Mouse (Mus musculus) embryonic facial prominence, embryonic 15.5 days (tissue): Measurements from ENCODE around the gene Rnf38. TPM values are rescaled to one million over a fixed set of nuclear protein-coding genes. Genes with fewer than 3 reads are reported as not detected.
A peak's percentile ranks its signal among the peaks of the same experiment; 100 is the strongest.

Experiments used
- ATAC-seq: fragments of 200-750 bp; cut with Nextera tagmentation; 2 replicates; pipeline ENCODE4 v1.8.0; 2017; ENCODE audit warnings: low read depth, moderate TSS enrichment; ENCODE audit not compliant: insufficient number of reproducible peaks, low FRiP score, low TSS enrichment
- H3K27ac ChIP-seq: fragments of 300-500 bp; sonication (generic); replicated peaks from 2 replicates; pipeline ENCODE4 v1.5.1; 2015; ENCODE audit warnings: mild to moderate bottlenecking, inconsistent platforms
- H3K27me3 ChIP-seq: fragments of 300-500 bp; sonication (generic); 2 replicates; pipeline ENCODE4 v1.6.1; 2015; ENCODE audit warnings: inconsistent platforms
- H3K36me3 ChIP-seq: fragments of 300-500 bp; sonication (generic); 2 replicates; pipeline ENCODE4 v1.6.1; 2015; ENCODE audit warnings: mild to moderate bottlenecking, inconsistent platforms
- H3K4me1 ChIP-seq: fragments of 300-500 bp; sonication (generic); 2 replicates; pipeline ENCODE4 v1.6.1; 2015; ENCODE audit warnings: inconsistent platforms
- H3K4me2 ChIP-seq: fragments of 300-500 bp; sonication (generic); replicated peaks from 2 replicates; pipeline ENCODE4 v1.6.1; 2015; ENCODE audit warnings: mild to moderate bottlenecking, inconsistent platforms
- H3K4me3 ChIP-seq: fragments of 300-500 bp; sonication (generic); replicated peaks from 2 replicates; pipeline ENCODE4 v1.5.1; 2015; ENCODE audit warnings: mild to moderate bottlenecking, inconsistent platforms
- H3K9ac ChIP-seq: fragments of 300-500 bp; sonication (generic); 2 replicates; pipeline ENCODE4 v1.6.1; 2015; ENCODE audit warnings: inconsistent platforms
- H3K9me3 ChIP-seq: fragments of 300-500 bp; sonication (generic); replicated peaks from 2 replicates; pipeline ENCODE4 v1.6.1; 2016; ENCODE audit warnings: inconsistent platforms
- WGBS: fragments of 180-500 bp; shearing (Covaris S2); methylation state at CpG from one replicate; pipeline ENCODE4 v1.1.7; 2015; 5-methylcytosine and 5-hydroxymethylcytosine counted together
- polyA plus RNA-seq: library from polyadenylated mRNA; unstranded; fragments of >200 nt; fragmentation: Nextera tagmentation; extraction: Ambion mirVana; gene quantifications from 2 replicates; pipeline ENCODE4 v1.2.1, GENCODE M21; 2015

Rnf38 gene
- polyA plus RNA-seq, 1 experiment from 2014 or later: 20.0 TPM

- H3K4me3 ChIP-seq: no peak overlapping the region
- no peak overlapping the region for H3K27ac ChIP-seq
- no peaks in the 10 kb centered on the region for H3K27me3 ChIP-seq
- H3K9me3 ChIP-seq: no peaks in the 10 kb centered on the region
- H3K4me2 ChIP-seq: no peak overlapping the region
- H3K9ac ChIP-seq: no peak overlapping the region
- WGBS: 83% methylated on average over 13 of the region's 13 CpGs
- H3K36me3 ChIP-seq: no peaks in the 10 kb centered on the region
- H3K4me1 ChIP-seq: peaks cover 19% of the 10 kb centered on the region
- ATAC-seq: no peak
Measured at GRCm38 (mm10) chr4:44115046-44115445, 118.5 kb downstream of the Rnf38 start.

DNA sequence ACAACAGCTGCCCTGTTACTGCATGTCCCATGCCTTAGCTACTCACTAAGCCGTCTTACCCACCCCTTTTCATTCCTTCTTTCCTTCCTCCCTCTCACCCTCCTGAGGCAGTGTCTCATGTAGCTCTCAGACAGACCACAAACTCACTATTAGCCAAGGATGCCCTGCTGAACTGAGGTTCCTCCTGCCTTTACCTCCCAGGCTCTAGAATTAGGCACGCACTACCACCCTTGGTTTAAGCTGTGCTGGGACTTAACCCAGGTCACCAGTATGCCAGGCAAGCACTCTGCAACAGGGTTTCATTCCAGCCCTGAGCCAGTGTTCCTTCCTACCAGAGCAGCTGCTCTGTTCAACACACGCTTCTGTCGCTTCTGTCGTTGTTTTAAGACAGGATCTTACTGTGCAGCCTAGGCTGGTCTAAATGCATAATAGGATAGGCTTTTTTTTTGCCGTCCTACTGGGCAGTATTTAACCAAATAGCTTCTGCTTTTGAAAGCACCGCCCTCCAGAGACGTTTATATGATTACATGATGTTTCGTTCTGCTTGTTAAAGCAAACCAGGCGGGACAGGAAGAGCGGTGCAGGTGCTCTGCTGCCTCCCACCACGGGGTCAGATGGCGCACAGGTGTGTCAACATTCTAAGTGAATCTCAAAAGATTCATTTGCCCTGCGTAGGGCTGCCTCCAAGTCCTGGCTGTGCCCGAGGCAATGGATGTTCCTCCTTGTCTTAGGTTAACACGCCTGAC, 120.0 kb downstream of the Rnf38 start:
- H3K27me3 ChIP-seq: no peaks in the 10 kb centered on the region
- peak overlapping the region; percentile 61 for H3K27ac ChIP-seq
- 0 out of 2 replicates have a peak, but pooled peaks have one; percentile 9 for ATAC-seq
- H3K4me1 ChIP-seq: peaks cover 19% of the 10 kb centered on the region
- no peak overlapping the region for H3K4me3 ChIP-seq
- no peak overlapping the region for H3K9ac ChIP-seq
- no peaks in the 10 kb centered on the region for H3K9me3 ChIP-seq
- no peaks in the 10 kb centered on the region for H3K36me3 ChIP-seq
- H3K4me2 ChIP-seq: peak overlapping the region; percentile 22; the same call in 1 of the 2 replicates
- WGBS: 10% methylated on average over 16 of the region's 16 CpGs

DNA sequence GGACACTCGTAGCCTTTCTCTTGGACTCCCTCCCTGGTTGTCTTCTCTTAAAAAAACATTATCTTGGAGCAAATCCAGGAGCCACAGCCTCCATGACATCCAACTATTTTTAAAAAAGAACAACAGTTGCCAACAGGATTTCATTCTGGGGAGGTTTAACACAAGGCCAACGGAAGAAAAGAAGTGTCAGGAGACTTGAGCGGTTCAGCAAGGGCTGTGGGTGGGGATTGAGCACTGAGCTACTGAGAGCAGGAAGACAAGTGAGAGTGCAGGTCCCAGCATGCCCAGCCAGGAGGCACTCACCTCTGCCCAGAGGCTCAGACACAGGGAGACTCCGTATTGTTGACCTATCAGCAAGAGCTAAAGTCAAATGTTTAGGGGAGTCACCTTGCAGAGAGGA, 120.8 kb downstream of the Rnf38 start:
- H3K36me3 ChIP-seq: no peaks in the 10 kb centered on the region
- no peak overlapping the region for H3K9ac ChIP-seq
- peaks cover 19% of the 10 kb centered on the region for H3K4me1 ChIP-seq
- WGBS: 20% methylated on average over 4 of the region's 4 CpGs
- peak overlapping the region; percentile 44; the same call in 1 of the 2 replicates for H3K27ac ChIP-seq
- no peaks in the 10 kb centered on the region for H3K27me3 ChIP-seq
- no peak; the same call in 1 of the 2 replicates for ATAC-seq
- H3K4me2 ChIP-seq: no peak overlapping the region
- H3K9me3 ChIP-seq: no peaks in the 10 kb centered on the region
- H3K4me3 ChIP-seq: no peak overlapping the region

GRCm38 (mm10) chr4:44110771-44111170, 122.8 kb downstream of the Rnf38 start:
- Histone ChIP-seq H3K27me3 (no peaks in the 10 kb centered on the region), H3K4me3 (no peak overlapping the region), H3K4me2 (no peak overlapping the region), H3K4me1 (peaks cover 35% of the 10 kb centered on the region), H3K27ac (no peak overlapping the region), H3K9me3 (no peaks in the 10 kb centered on the region), H3K9ac (no peak overlapping the region), H3K36me3 (no peaks in the 10 kb centered on the region)
- no peak for ATAC-seq
- WGBS: 84% methylated on average over 7 of the region's 7 CpGs

- ATAC-seq: no peak
- H3K27ac ChIP-seq: no peak overlapping the region
Measured at GRCm38 (mm10) chr4:44108297-44108696, 125.3 kb downstream of the Rnf38 start.

DNA sequence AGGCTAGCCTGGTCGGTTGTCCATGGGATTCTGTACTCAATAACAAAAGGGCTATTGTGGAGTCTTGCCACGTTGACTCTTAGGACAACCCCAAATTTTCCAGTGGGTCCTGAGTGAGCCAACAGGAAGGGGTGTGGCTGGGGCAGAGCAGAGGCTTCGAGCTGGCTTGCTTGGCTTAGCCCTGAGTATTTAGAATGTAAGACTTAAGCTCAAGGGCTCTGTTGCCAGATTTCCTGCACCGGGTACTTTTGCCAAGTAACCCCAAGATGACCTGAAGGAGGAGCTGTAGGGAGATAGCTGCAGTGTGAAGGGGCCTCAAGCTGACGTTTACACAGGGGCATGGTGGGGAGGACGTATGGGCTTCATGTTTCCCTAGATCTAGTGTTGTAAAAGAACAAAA, 126.2 kb downstream of the Rnf38 start:
- Histone ChIP-seq H3K27me3 (no peaks in the 10 kb centered on the region), H3K27ac (peak overlapping the region; percentile 63), H3K36me3 (no peaks in the 10 kb centered on the region), H3K9me3 (no peaks in the 10 kb centered on the region), H3K4me1 (peaks cover 25% of the 10 kb centered on the region), H3K4me2 (0 out of 2 replicates have a peak overlapping the region, but pooled peaks have one; percentile 42), H3K4me3 (no peak overlapping the region), H3K9ac (no peak overlapping the region)
- ATAC-seq: no peak
- WGBS: 22% methylated on average over 6 of the region's 6 CpGs

More at GRCm38 (mm10) chr4:44108297-44108696, 125.3 kb downstream of the Rnf38 start:
- Histone ChIP-seq H3K27me3 (no peaks in the 10 kb centered on the region), H3K9ac (no peak overlapping the region), H3K4me3 (no peak overlapping the region), H3K36me3 (no peaks in the 10 kb centered on the region), H3K4me1 (peaks cover 33% of the 10 kb centered on the region), H3K4me2 (no peak overlapping the region), H3K9me3 (no peaks in the 10 kb centered on the region)
- WGBS: 86% methylated on average over 6 of the region's 6 CpGs

DNA sequence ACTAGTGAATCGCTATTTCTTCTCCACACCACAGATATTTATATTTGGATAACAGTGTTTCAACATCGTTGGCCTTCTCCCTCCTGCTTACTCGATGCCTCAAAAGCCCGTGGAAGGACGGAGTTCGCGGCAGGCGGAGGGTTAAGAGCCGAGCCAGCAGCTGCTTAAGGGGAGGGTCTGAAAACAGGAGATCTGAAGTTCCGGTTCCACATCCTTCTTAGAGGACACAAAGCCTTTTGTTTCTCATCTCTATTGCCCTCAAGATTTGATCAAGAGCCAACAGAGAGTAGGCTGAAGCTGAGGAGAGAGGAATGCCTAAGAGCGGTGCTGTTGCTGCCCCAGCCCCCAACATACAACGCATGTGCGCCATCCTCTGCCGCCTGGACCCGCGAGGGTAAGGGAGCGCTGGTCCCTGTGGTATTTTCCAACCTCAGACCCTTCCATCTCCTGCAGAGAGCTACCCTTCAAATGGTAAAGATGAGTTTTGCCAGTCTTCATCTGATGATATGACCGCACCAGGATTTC, 127.2 kb downstream of the Rnf38 start:
- 18% methylated on average over 18 of the region's 18 CpGs for WGBS

GRCm38 (mm10) chr4:44104195-44104917, 129.2 kb downstream of the Rnf38 start:
- H3K9ac ChIP-seq: no peak overlapping the region
- 33% methylated on average over 8 of the region's 8 CpGs for WGBS

More for the DNA sequence above, 127.2 kb downstream of the Rnf38 start:
- no peaks in the 10 kb centered on the region for H3K9me3 ChIP-seq
- peak overlapping the region; percentile 29 for H3K4me3 ChIP-seq
- peak; percentile 76; the same call in 1 of the 2 replicates for ATAC-seq
- peak overlapping the region; percentile 63 for H3K27ac ChIP-seq
- no peaks in the 10 kb centered on the region for H3K27me3 ChIP-seq
- H3K4me2 ChIP-seq: peak overlapping the region; percentile 42
- H3K36me3 ChIP-seq: no peaks in the 10 kb centered on the region
- H3K4me1 ChIP-seq: peaks cover 24% of the 10 kb centered on the region
- H3K9ac ChIP-seq: no peak overlapping the region

GRCm38 (mm10) chr4:44103620-44104019, 130.0 kb downstream of the Rnf38 start:
- Histone ChIP-seq H3K4me1 (peaks cover 24% of the 10 kb centered on the region), H3K27ac (peak overlapping the region; percentile 3; the same call in 1 of the 2 replicates), H3K36me3 (no peaks in the 10 kb centered on the region), H3K9ac (no peak overlapping the region), H3K4me3 (no peak overlapping the region), H3K27me3 (no peaks in the 10 kb centered on the region), H3K9me3 (no peaks in the 10 kb centered on the region), H3K4me2 (no peak overlapping the region)
- ATAC-seq: no peak
- 86% methylated on average over 8 of the region's 8 CpGs for WGBS

More at GRCm38 (mm10) chr4:44104195-44104917, 129.2 kb downstream of the Rnf38 start:
- Histone ChIP-seq H3K36me3 (no peaks in the 10 kb centered on the region), H3K4me3 (no peak overlapping the region), H3K27me3 (no peaks in the 10 kb centered on the region), H3K27ac (peak overlapping the region; percentile 3; the same call in 1 of the 2 replicates), H3K4me2 (no peak overlapping the region), H3K9me3 (no peaks in the 10 kb centered on the region), H3K4me1 (peaks cover 24% of the 10 kb centered on the region)
- no peak for ATAC-seq

DNA sequence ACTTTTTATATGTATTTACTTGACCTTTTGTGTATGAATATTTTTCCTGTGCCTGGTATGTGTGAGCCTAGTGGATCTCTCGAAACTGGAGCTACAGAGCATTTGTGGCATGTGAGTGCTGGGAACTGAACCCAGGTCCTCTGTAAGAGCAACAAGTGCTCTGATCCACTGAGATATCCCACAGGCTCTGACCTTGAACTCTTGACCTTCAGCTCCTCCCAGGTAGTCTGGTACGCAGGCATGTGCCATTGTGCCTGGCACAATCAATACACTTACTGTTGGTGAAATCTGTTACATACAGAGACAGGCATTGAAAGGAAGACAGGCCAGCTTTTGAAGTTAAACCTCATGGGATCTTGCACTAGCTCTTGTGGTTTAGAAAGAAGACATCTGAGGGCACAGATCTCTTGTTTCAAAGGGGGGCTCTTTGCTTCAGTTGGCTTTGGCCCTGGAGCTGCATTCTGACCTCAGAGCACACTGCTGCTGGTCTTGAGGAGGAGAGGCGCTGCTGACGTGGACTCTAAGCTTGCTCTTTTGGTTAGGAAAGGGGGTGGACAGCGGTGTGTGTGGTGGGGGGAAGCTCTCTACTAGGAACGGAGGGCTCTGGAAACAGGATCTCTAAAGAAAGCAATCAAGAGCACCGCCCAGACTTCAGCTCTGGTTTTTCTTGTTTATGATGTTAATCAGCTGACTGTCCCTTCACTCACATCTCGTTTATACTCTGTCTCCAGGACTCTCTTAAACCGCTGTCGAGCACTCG, 135.8 kb downstream of the Rnf38 start:
- no peak overlapping the region for H3K4me3 ChIP-seq
- peak overlapping the region; percentile 39; the same call in 1 of the 2 replicates for H3K27ac ChIP-seq
- no peaks in the 10 kb centered on the region for H3K9me3 ChIP-seq
- no peaks in the 10 kb centered on the region for H3K27me3 ChIP-seq
- no peak overlapping the region for H3K9ac ChIP-seq
- no peaks in the 10 kb centered on the region for H3K36me3 ChIP-seq
- H3K4me2 ChIP-seq: no peak overlapping the region
- WGBS: 24% methylated on average over 11 of the region's 11 CpGs
- H3K4me1 ChIP-seq: no peaks in the 10 kb centered on the region
- peak; percentile 43; the same call in 1 of the 2 replicates for ATAC-seq
